Comparison of ENCODE assay signal across 9 mouse cellular contexts in the genomic region with DNA sequence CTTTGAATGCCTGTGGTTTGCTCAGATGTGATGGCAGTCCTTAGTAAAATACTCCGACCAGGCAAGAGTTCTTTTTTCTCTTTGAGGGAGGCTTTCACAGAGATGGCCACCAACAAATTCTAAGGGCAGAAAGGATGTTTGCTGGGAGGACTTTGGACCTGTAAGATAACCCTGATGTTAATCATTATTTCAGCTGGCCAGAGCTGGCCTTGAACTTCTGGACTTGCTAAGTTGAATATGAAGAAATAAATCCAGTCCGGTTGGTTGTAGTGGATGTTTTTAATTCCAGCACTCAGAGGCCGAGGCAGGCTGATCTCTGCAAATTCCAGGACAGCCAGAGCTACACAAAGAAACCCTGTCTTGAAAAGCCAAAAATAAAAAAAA.
DNase-seq lines count a peak whose midpoint lies in the region; ATAC-seq and TF ChIP-seq lines count a peak whose summit lies in the region.
"Had no signal": no experiment of that assay in that cellular context is flagged by ENCODE, and none has a peak within 500 bp of the region (broad histone marks: within the 10 kb centered on the region; RNA-seq: fewer than 3 reads in every experiment).

No protein-coding gene starts in this region.

- no peak for TF ChIP-seq POLR2A in embryonic fibroblast, embryonic 13.5 days (IDR thresholded peaks at IDR 0.05; ENCODE audit: low read depth, low read length)
- no peak for TF ChIP-seq POLR2A in cerebellum, adult 2 months (IDR thresholded peaks at IDR 0.05; ENCODE audit: borderline replicate concordance, insufficient read depth, low read length)

- H3K27me3 ChIP-seq in kidney, embryonic 16.5 days (ENCODE audit: insufficient read depth, low read length): no peaks in the 10 kb centered on the region
- no peaks in the 10 kb centered on the region for H3K27me3 ChIP-seq in neural tube, embryonic 12.5 days (replicated peaks)
- H3K27me3 ChIP-seq in cerebellum, adult 2 months (ENCODE audit: control insufficient read depth, insufficient read depth, low read length): no peaks in the 10 kb centered on the region
- H3K27me3 ChIP-seq: hindbrain, embryonic 15.5 days had no signal

- DNase-seq in kidney, adult 11 months: peak; percentile 58
- no peak for DNase-seq in kidney, adult 18-20 months
- no peak for DNase-seq in right cerebral cortex, postnatal 4 days
- no peak for DNase-seq in cerebellum, adult 2 months
- no peak for DNase-seq in right cerebral cortex, postnatal 14 days

- no peaks in the 10 kb centered on the region for H3K9me3 ChIP-seq in kidney, embryonic 16.5 days (ENCODE audit: low read length)
- no peaks in the 10 kb centered on the region for H3K9me3 ChIP-seq in neural tube, embryonic 12.5 days
- H3K9me3 ChIP-seq: hindbrain, embryonic 15.5 days had no signal

- peaks cover 5% of the 10 kb centered on the region for H3K4me1 ChIP-seq in embryonic fibroblast, embryonic 13.5 days (ENCODE audit: control insufficient read depth, insufficient read depth, low read length)
- H3K4me1 ChIP-seq in kidney, embryonic 16.5 days (ENCODE audit: insufficient read depth, low read length): peaks cover 63% of the 10 kb centered on the region
- peaks cover 11% of the 10 kb centered on the region for H3K4me1 ChIP-seq in neural tube, embryonic 12.5 days
- no peaks in the 10 kb centered on the region for H3K4me1 ChIP-seq in cerebellum, adult 2 months (ENCODE audit: control insufficient read depth, insufficient read depth, low read length)

- H3K36me3 ChIP-seq in kidney, embryonic 16.5 days (ENCODE audit: insufficient read depth, low read length): no peaks in the 10 kb centered on the region
- no peaks in the 10 kb centered on the region for H3K36me3 ChIP-seq in neural tube, embryonic 12.5 days
- H3K36me3 ChIP-seq: hindbrain, embryonic 15.5 days had no signal

- peak overlapping the region; percentile 45; the same call in 1 of the 2 replicates for H3K9ac ChIP-seq in kidney, embryonic 16.5 days (replicated peaks; ENCODE audit: low read length)
- no peak overlapping the region for H3K9ac ChIP-seq in neural tube, embryonic 12.5 days
- H3K9ac ChIP-seq: hindbrain, embryonic 15.5 days had no signal

- WGBS in kidney, embryonic 16.5 days: 46% methylated on average over 3 of the region's 3 CpGs
- 70% methylated on average over 3 of the region's 3 CpGs for WGBS in neural tube, embryonic 12.5 days
- 88% methylated on average over 3 of the region's 3 CpGs for WGBS in cerebellum, adult 2 months

- H3K4me2 ChIP-seq in kidney, embryonic 16.5 days (replicated peaks; ENCODE audit: low read depth, low read length): peak overlapping the region; percentile 40; the same call in 1 of the 2 replicates
- peak overlapping the region; percentile 47; the same call in 1 of the 2 replicates for H3K4me2 ChIP-seq in neural tube, embryonic 12.5 days (replicated peaks)

- no peak for TF ChIP-seq CTCF in embryonic fibroblast, embryonic 13.5 days (IDR thresholded peaks at IDR 0.05; ENCODE audit: borderline replicate concordance, insufficient read depth, low read length)
- no peak for TF ChIP-seq CTCF in cerebellum, adult 2 months (IDR thresholded peaks at IDR 0.05; ENCODE audit: borderline replicate concordance, insufficient read depth, low read depth, low read length)

- peak overlapping the region; percentile 63; the same call in 1 of the 2 replicates for H3K27ac ChIP-seq in embryonic fibroblast, embryonic 13.5 days (ENCODE audit: insufficient read depth, low read length)
- H3K27ac ChIP-seq in kidney, embryonic 16.5 days (ENCODE audit: low read length): peak overlapping the region; percentile 93
- no peak overlapping the region for H3K27ac ChIP-seq in neural tube, embryonic 12.5 days
- H3K27ac ChIP-seq in cerebellum, adult 2 months (ENCODE audit: insufficient read depth, low read length): no peak overlapping the region
- H3K27ac ChIP-seq: hindbrain, embryonic 15.5 days had no signal

- ATAC-seq in kidney, embryonic 16.5 days (ENCODE audit: low FRiP score, low TSS enrichment): no peak
- ATAC-seq in neural tube, embryonic 12.5 days (ENCODE audit: low FRiP score, low read depth): no peak

- H3K4me3 ChIP-seq in embryonic fibroblast, embryonic 13.5 days (ENCODE audit: insufficient read depth, low read length): no peak overlapping the region
- no peak overlapping the region for H3K4me3 ChIP-seq in kidney, embryonic 16.5 days (ENCODE audit: low read length)
- H3K4me3 ChIP-seq in neural tube, embryonic 12.5 days: no peak overlapping the region
- H3K4me3 ChIP-seq in cerebellum, adult 2 months (replicated peaks; ENCODE audit: insufficient read depth, low read depth, low read length): no peak overlapping the region
- H3K4me3 ChIP-seq: hindbrain, embryonic 15.5 days had no signal

Comparison
In these comparisons a context has a peak if more than half of its experiments do, and no peak if none do; other contexts are left out.
1. H3K27ac ChIP-seq: peak in embryonic fibroblast, embryonic 13.5 days (single experiment) and kidney, embryonic 16.5 days (single experiment); none in neural tube, embryonic 12.5 days (single experiment) and cerebellum, adult 2 months (single experiment).